Mouse (Mus musculus) olfactory bulb, adult 2 months (tissue): Measurements from ENCODE around the gene Jun.

ENCODE experiments used
- CTCF ChIP-seq: fragments of 200-500 bp; IDR thresholded peaks from 2 replicates; pipeline ENCODE4 v1.5.1; 2012; ENCODE audit warnings: low read depth, mild to moderate bottlenecking, low read length, moderate library complexity; ENCODE audit not compliant: insufficient read depth
- POLR2A ChIP-seq: fragments of 200-500 bp; IDR thresholded peaks from 2 replicates; pipeline ENCODE4 v1.6.1; 2012; ENCODE audit warnings: mild to moderate bottlenecking, low read depth, low read length, moderate library complexity; ENCODE audit not compliant: insufficient read depth

GRCm38 (mm10) chr4:95095355-95095754, 43.3 kb upstream of the Jun start:
- no peak for TF ChIP-seq POLR2A
- no peak for TF ChIP-seq CTCF
